Mouse (Mus musculus): ENCODE results near the gene Trmt61a.
A peak's percentile ranks its signal among the peaks of the same experiment; 100 is the strongest.
"Not testable (repeated sequence)": the region's sequence is repeated elsewhere in the genome, so short reads cannot be mapped to it uniquely, and the experiment has no call there.

Gene Trmt61a

GRCm38 (mm10) chr12:111696239-111696638 is 18.3 kb downstream of the Trmt61a start:
- peak; percentile 78 for DNase-seq (ENCODE audit: low read depth, low spot score)

DNA sequence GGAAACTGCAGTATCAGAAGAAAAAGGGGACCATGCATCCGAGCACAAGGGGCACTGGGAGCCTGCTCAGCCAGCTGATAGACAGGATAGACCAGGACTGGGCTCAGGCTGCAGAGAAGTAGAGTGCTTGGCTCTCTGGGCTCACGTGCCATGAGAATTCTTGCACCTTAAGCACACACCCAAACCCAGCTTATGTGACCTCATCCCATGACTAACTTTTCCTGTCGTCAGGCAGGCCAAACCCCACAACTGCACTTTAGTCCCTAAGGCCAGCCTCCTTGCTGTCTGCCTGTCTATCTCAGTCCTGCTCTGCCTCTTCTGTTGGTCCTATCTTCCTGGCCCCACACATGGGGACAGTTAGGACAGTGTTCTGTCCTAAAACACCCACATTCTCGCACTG is 19.8 kb downstream of the Trmt61a start:
- no peak for DNase-seq (ENCODE audit: low read depth, low spot score)

DNA sequence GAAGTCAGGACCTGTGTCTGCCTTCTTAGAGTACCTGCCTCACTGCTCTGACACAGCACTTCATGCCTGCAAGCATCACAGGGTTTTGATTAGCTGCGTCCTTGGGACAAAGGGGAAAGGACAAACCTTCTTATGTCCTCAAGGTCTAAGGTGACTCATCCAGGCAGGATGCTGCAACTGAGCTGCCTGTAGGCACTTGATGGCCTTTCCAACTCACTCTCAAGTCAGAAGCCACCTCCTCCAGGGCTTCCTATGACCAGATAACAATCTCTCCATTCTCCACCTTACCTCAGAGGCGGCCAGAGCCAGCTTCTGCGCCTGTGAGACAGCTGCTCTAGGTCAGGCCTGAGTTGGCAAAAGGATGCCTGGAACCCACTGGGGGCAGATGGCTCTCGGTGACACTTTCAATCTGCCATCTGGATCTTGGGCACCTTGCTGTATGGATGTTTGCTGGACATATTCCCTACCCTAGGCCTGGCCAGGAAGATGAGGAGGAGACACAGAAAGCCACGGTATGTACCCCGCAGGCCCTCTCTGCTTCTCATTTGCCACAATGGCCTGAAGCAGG is 20.5 kb downstream of the Trmt61a start:
- DNase-seq (ENCODE audit: low read depth, low spot score), result no peak

- DNase-seq (ENCODE audit: low read depth, low spot score), result no peak
Measured at GRCm38 (mm10) chr12:111699542-111699941, 21.6 kb downstream of the Trmt61a start.

DNA sequence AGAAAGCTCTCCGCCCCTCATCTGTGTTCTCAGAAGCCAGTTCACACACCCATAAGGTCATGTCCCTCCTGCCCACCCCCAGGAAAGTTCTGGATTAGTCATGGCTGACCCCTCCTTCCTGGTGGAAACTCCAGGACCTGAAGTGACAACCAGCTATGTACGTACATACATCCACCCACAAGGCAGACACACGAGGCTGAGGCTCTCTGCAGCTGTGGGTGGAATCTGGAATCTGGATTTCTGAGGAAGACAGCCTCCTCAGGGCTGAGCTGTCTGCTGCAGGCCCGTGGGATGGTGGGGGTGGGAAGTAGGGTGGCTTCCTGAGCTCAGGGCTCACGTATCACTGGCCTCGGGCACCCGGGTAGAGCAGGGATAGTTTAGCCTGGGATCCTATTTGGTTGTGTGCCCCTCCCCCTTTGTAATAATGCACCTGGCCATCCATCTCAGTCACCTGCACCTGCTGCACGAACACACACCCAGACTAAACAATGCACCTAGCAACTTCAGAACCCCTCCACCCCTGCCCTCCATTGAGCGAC is 23.1 kb downstream of the Trmt61a start:
- DNase-seq (ENCODE audit: low read depth, low spot score), result no peak

DNA sequence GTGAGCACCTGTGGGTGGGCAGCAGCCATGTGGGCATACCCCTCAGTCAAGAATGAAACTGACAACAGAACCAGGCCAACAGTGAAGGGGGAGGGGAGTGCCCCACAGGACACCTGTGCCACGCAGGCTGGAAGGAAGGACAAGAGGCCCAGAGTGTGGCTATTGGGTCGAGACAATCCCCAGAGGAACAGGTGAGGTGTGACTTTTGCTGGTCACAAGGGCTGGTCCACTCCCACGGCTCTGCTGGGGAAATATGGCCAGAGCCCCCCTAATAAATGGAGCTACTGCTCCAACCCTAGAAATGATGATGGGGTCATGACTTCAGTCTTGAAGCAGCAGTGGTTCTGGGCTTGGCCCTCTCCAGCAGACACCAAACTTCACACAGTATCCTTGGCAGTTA is 25.4 kb downstream of the Trmt61a start:
- DNase-seq (ENCODE audit: low read depth, low spot score), result no peak

- peak; percentile 37 for DNase-seq (ENCODE audit: low read depth, low spot score)
Measured at GRCm38 (mm10) chr12:111704609-111705008, 26.7 kb downstream of the Trmt61a start.

- DNase-seq (ENCODE audit: low read depth, low spot score), result no peak
Measured at GRCm38 (mm10) chr12:111705186-111705973, 27.5 kb downstream of the Trmt61a start.

- no peak for DNase-seq (ENCODE audit: low read depth, low spot score)
Measured at GRCm38 (mm10) chr12:111708181-111708580, 30.3 kb downstream of the Trmt61a start.

- no peak for DNase-seq (ENCODE audit: low read depth, low spot score)
Measured at GRCm38 (mm10) chr12:111710091-111710490, 32.2 kb downstream of the Trmt61a start.

DNA sequence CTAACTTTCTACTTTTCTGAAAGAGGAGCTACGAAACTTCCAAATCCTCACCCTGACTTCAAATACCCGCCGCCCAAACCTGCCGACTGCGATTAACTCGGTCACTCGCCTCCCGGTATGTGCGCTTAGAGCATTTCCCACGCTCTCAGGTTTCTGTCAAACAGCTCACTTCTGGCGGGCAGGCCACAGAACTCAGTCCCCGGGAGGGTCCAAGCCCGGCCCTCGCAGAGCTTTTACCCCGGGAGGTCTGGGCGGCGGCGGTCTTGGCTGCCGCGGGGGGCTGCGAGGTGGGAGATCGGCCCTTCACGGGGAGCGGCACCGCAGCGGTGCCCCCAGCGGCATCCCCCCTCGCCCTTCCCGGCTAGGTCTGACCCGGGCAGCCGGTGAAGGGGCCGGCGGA is 34.6 kb downstream of the Trmt61a start:
- DNase-seq (ENCODE audit: low read depth, low spot score), result no peak

GRCm38 (mm10) chr12:111713004-111713651 is 35.2 kb downstream of the Trmt61a start, which contains the start of the genes Bag5 and Apopt1:
Bag5 (minus strand) TSS chr12:111713257.
Apopt1 (plus strand) TSS chr12:111713261.
- peak; percentile 82 for DNase-seq (ENCODE audit: low read depth, low spot score)

DNA sequence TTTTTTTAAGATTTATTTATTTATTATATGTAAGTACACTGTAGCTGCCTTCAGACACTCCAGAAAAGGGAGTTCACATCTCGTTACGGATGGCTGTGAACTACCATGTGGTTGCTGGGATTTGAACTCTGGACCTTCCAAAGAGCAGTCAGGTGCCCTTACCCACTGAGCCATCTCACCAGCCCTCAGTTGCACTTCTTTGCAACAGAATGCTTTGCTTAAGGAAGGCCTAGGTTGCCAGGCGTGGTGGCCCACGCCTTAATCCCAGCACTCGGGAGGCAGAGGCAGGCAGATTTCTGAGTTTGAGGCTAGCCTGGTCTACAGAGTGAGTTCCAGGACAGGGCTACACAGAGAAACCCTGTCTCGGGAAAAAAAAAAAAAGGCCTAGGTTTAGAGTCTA is 36.0 kb downstream of the Trmt61a start:
- DNase-seq (ENCODE audit: low read depth, low spot score), result not testable (repeated sequence)

- DNase-seq (ENCODE audit: low read depth, low spot score), result peak; percentile 52
Measured at GRCm38 (mm10) chr12:111716505-111716904, 38.6 kb downstream of the Trmt61a start.

DNA sequence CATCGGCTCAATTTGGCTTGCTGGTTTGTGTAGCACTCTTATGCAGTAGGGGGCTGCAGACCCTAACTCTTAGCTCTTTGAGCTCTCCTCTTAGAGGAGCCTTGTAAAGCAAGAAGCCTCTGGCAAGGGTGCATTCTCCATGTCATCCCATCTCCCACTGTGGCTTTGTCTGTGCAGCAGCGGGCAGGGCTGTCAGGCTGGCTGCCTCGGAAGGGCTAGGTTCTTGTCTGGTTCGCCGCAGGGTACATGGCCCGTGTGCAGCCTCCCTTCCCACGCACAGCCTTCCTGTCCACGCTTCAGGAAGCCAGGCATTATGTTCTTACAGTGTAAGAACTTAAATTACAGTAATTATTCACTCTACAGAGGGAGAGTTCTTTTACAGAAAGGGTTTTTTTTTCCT is 40.8 kb downstream of the Trmt61a start:
- no peak for DNase-seq (ENCODE audit: low read depth, low spot score)

- peak; percentile 66 for DNase-seq (ENCODE audit: low read depth, low spot score)
Measured at GRCm38 (mm10) chr12:111720222-111720621, 42.3 kb downstream of the Trmt61a start.

DNA sequence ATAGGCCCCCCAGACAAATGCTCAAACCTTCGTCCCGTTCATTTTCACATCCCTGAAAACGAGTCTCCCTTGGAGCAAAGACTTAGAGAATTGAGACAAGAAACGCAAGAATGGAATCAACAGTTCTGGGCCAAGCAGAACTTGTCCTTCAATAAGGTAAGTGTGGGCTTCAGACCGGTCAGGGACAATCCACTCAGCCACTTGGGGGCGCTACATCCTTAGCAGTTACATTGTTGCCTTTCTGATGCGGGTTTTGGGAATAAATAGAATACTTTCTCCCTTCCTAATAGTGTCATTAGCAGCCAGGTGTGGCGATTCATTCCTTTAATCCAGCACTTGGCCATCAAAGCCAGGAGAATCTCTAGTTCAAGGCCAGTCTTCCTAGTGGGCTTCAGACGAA is 44.7 kb downstream of the Trmt61a start:
- DNase-seq (ENCODE audit: low read depth, low spot score), result peak; percentile 60

- DNase-seq (ENCODE audit: low read depth, low spot score), result no peak
Measured at GRCm38 (mm10) chr12:111724638-111725337, 46.9 kb downstream of the Trmt61a start.

GRCm38 (mm10) chr12:111725338-111726121 is 47.6 kb downstream of the Trmt61a start:
- no peak for DNase-seq (ENCODE audit: low read depth, low spot score)

DNA sequence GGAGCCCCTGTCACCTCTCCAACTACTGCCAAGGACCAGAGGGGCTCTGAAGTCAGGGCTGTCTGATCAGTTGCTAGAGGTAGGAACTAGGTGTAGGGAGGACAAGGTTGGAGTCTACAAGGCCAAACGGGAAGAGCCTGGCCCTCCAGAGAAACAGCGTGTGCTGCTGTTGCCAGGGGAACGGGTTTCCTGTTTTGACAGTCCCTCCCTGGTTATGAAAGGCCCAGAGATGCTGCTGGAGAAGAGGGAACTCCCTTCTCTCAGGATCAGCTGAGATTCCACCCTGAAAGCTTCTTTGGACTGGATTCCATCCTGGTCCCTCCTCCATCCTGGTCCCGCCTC is 48.2 kb downstream of the Trmt61a start:
- no peak for DNase-seq (ENCODE audit: low read depth, low spot score)

- peak; percentile 47 for DNase-seq (ENCODE audit: low read depth, low spot score)
Measured at GRCm38 (mm10) chr12:111727956-111728355, 50.1 kb downstream of the Trmt61a start.
